Mouse (Mus musculus): ENCODE measurements around the gene Sox1. TPM values are rescaled to one million over a fixed set of nuclear protein-coding genes. Genes with fewer than 3 reads are reported as not detected.

Sox1 gene
- polyA plus RNA-seq, 1 experiment from 2014 or later = not detected

Small RNA genes lying within 50 kb of the gene (microRNA-seq; reads per million reads assigned to microRNA genes)
- not detected for gene Gm25239

Other genes with a start within 250 kb of the Sox1 start
- not detected in 2 replicates for gene A230072I06Rik, start 116.5 kb upstream of the Sox1 start, polyA plus RNA-seq (2015; fragmentation: Nextera tagmentation; extraction: Ambion mirVana)
- gene Spaca7, start 177.7 kb downstream of the Sox1 start, polyA plus RNA-seq (2015; fragmentation: Nextera tagmentation; extraction: Ambion mirVana) = not detected in 2 replicates

Data from limb, embryonic 15.5 days (tissue).